Mouse (Mus musculus): Measurements from ENCODE around the gene Zfp683. TPM values are rescaled to one million over a fixed set of nuclear protein-coding genes. Genes with fewer than 3 reads are reported as not detected.
A peak's percentile ranks its signal among the peaks of the same experiment; 100 is the strongest.

Zfp683 gene
- polyA plus RNA-seq, 2 experiments = 0.03 TPM; not detected in 1

GRCm38 (mm10) chr4:134043041-134043440, 10.6 kb upstream of the Zfp683 start:
- TF ChIP-seq EP300 (IDR thresholded peaks at IDR 0.05; ENCODE audit: low read depth) (no peak), CTCF (IDR thresholded peaks at IDR 0.05; ENCODE audit: low read depth) (no peak)

DNA sequence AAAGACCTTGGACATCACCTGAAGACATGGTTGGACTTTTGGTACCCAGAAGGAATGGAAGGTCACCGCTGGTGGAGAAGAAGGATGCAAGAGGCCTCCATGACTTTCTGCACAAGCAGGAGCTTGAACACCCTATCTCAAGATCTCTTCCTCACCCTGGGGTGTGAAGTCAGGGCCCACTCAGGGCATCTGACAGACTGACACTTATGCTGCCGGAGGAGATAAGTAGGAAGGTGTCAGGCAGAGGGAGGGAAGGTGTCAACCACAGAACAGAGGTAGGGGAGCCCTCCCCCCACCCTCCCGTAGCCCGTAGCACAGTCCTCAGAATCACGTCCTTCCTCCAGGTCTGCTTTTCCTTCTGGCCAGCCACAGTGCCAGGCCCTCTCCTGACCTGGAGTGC, 6.0 kb upstream of the Zfp683 start:
- no peak for DNase-seq (ENCODE audit: low read depth in 3 of 3, low spot score in 3 of 3)
- H3K9me3 ChIP-seq (ENCODE audit: control insufficient read depth, low read length) = no peaks in the 10 kb centered on the region
- H3K4me1 ChIP-seq (replicated peaks; ENCODE audit: control insufficient read depth in 2 of 2, insufficient read depth in 2 of 2, low read length in 1 of 2) = no peaks in the 10 kb centered on the region
- WGBS (ENCODE audit: insufficient replicate concordance) = 27% methylated on average over 5 of the region's 5 CpGs
- H3K36me3 ChIP-seq (replicated peaks; ENCODE audit: control insufficient read depth, insufficient read depth, low read depth) = no peaks in the 10 kb centered on the region
- H3K27ac ChIP-seq = no peak overlapping the region
- no peaks in the 10 kb centered on the region for H3K27me3 ChIP-seq (ENCODE audit: control insufficient read depth, insufficient read depth, low read length)
- no peak overlapping the region for H3K4me3 ChIP-seq (ENCODE audit: insufficient read depth in 1 of 2, low read depth in 2 of 2, low read length in 2 of 2)
- no peak for ATAC-seq (ENCODE audit: insufficient read depth)
- TF ChIP-seq EP300 (IDR thresholded peaks at IDR 0.05; ENCODE audit: low read depth) (no peak), CTCF (IDR thresholded peaks at IDR 0.05; ENCODE audit: low read depth) (no peak)
- H3K9ac ChIP-seq (replicated peaks) = no peak overlapping the region
- H3K4me2 ChIP-seq (ENCODE audit: low read depth) = no peak overlapping the region

More at GRCm38 (mm10) chr4:134043041-134043440, 10.6 kb upstream of the Zfp683 start:
- Histone ChIP-seq H3K9ac (replicated peaks) (no peak overlapping the region), H3K4me1 (replicated peaks; ENCODE audit: control insufficient read depth in 2 of 2, insufficient read depth in 2 of 2, low read length in 1 of 2) (no peaks in the 10 kb centered on the region), H3K27me3 (ENCODE audit: control insufficient read depth, insufficient read depth, low read length) (no peaks in the 10 kb centered on the region), H3K4me3 (ENCODE audit: insufficient read depth in 1 of 2, low read depth in 2 of 2, low read length in 2 of 2) (no peak overlapping the region), H3K36me3 (replicated peaks; ENCODE audit: control insufficient read depth, insufficient read depth, low read depth) (no peaks in the 10 kb centered on the region), H3K4me2 (ENCODE audit: low read depth) (no peak overlapping the region), H3K9me3 (ENCODE audit: control insufficient read depth, low read length) (no peaks in the 10 kb centered on the region), H3K27ac (no peak overlapping the region)
- no peak for DNase-seq (ENCODE audit: low read depth in 3 of 3, low spot score in 3 of 3)
- ATAC-seq (ENCODE audit: insufficient read depth) = no peak
- WGBS (ENCODE audit: insufficient replicate concordance) = 18% methylated on average over 2 of the region's 2 CpGs

DNA sequence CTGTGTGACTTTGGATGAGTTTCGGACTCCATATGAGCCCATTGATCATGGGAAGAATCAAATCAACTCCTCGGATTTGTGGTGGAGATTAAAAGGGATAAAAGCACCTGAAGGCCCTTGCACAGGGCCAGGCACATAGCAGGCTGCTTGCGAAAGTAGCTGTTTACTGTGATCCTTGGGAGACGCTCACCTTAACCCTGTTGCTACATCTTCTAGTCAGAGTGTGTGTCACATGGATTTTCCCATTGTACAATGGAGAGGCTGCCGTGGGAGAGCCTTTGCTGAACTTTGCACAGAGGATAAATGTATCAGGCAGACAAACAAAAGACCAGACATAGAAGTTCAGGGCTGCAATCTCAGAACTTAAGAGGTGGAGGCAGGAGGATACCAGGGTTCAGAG, 1.7 kb upstream of the Zfp683 start:
- Histone ChIP-seq H3K9me3 (ENCODE audit: control insufficient read depth, low read length) (no peaks in the 10 kb centered on the region), H3K4me2 (ENCODE audit: low read depth) (no peak overlapping the region), H3K9ac (replicated peaks) (no peak overlapping the region), H3K4me1 (replicated peaks; ENCODE audit: control insufficient read depth in 2 of 2, insufficient read depth in 2 of 2, low read length in 1 of 2) (no peaks in the 10 kb centered on the region; a peak in 1 of 4 replicates), H3K27ac (no peak overlapping the region), H3K27me3 (ENCODE audit: control insufficient read depth, insufficient read depth, low read length) (no peaks in the 10 kb centered on the region), H3K36me3 (replicated peaks; ENCODE audit: control insufficient read depth, insufficient read depth, low read depth) (no peaks in the 10 kb centered on the region), H3K4me3 (ENCODE audit: insufficient read depth in 1 of 2, low read depth in 2 of 2, low read length in 2 of 2) (no peak overlapping the region)
- WGBS (ENCODE audit: insufficient replicate concordance) = 53% methylated on average over 5 of the region's 5 CpGs
- ATAC-seq (ENCODE audit: insufficient read depth) = no peak
- DNase-seq (ENCODE audit: low read depth in 3 of 3, low spot score in 3 of 3) = no peak
- TF ChIP-seq EP300 (IDR thresholded peaks at IDR 0.05; ENCODE audit: low read depth) (no peak), CTCF (IDR thresholded peaks at IDR 0.05; ENCODE audit: low read depth) (no peak)

GRCm38 (mm10) chr4:134052560-134052959, 1.1 kb upstream of the Zfp683 start:
- Histone ChIP-seq H3K9me3 (ENCODE audit: control insufficient read depth, low read length) (no peaks in the 10 kb centered on the region), H3K4me3 (ENCODE audit: insufficient read depth in 1 of 2, low read depth in 2 of 2, low read length in 2 of 2) (no peak overlapping the region), H3K9ac (replicated peaks) (no peak overlapping the region), H3K4me2 (ENCODE audit: low read depth) (no peak overlapping the region), H3K36me3 (replicated peaks; ENCODE audit: control insufficient read depth, insufficient read depth, low read depth) (no peaks in the 10 kb centered on the region), H3K27me3 (ENCODE audit: control insufficient read depth, insufficient read depth, low read length) (no peaks in the 10 kb centered on the region), H3K4me1 (replicated peaks; ENCODE audit: control insufficient read depth in 2 of 2, insufficient read depth in 2 of 2, low read length in 1 of 2) (no peaks in the 10 kb centered on the region; a peak in 1 of 4 replicates), H3K27ac (no peak overlapping the region)
- TF ChIP-seq CTCF (IDR thresholded peaks at IDR 0.05; ENCODE audit: low read depth) = no peak
- no peak for TF ChIP-seq EP300 (IDR thresholded peaks at IDR 0.05; ENCODE audit: low read depth)
- DNase-seq (ENCODE audit: low read depth in 3 of 3, low spot score in 3 of 3) (no peak), ATAC-seq (ENCODE audit: insufficient read depth) (no peak)
- 12% methylated on average over 8 of the region's 8 CpGs for WGBS (ENCODE audit: insufficient replicate concordance)

DNA sequence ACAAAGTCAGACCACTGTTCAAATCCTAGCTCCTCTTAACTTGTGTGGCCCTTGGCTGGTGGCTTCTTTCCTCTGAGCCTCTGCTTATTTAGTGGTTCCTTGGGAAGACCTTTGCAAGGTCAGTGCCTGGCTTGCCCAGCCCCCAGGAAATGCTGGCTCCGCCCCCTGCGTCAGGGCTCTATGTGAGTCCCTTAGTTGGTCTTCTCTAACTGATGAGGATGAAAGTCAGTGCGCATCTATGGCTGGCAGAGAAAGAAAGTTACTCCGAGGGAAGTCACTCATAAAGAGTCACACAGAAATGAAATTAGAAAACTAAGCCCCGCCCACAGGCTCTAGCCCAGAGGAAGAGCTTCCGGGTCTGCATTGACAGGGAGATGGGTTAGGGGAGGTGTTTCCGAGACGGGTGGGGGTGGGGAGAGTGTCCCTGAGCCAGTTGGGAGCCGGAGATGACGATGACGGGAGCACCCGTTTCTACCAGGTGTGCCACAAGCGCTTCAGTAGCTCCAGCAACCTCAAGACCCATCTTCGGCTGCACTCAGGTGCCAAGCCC, 4.6 kb downstream of the Zfp683 start:
- no peak for DNase-seq (ENCODE audit: low read depth in 3 of 3, low spot score in 3 of 3)
- TF ChIP-seq CTCF (IDR thresholded peaks at IDR 0.05; ENCODE audit: low read depth) (no peak), EP300 (IDR thresholded peaks at IDR 0.05; ENCODE audit: low read depth) (no peak)
- no peak for ATAC-seq (ENCODE audit: insufficient read depth)
- Histone ChIP-seq H3K27me3 (ENCODE audit: control insufficient read depth, insufficient read depth, low read length) (no peaks in the 10 kb centered on the region), H3K4me3 (ENCODE audit: insufficient read depth in 1 of 2, low read depth in 2 of 2, low read length in 2 of 2) (no peak overlapping the region), H3K27ac (no peak overlapping the region), H3K4me2 (ENCODE audit: low read depth) (peak overlapping the region; percentile 41), H3K36me3 (replicated peaks; ENCODE audit: control insufficient read depth, insufficient read depth, low read depth) (no peaks in the 10 kb centered on the region), H3K9ac (replicated peaks) (no peak overlapping the region), H3K4me1 (replicated peaks; ENCODE audit: control insufficient read depth in 2 of 2, insufficient read depth in 2 of 2, low read length in 1 of 2) (peaks cover 0 to 9% of the 10 kb centered on the region in 2 experiments; a peak in 3 of 4 replicates), H3K9me3 (ENCODE audit: control insufficient read depth, low read length) (no peaks in the 10 kb centered on the region)
- whole genome bisulfite sequencing (ENCODE audit: insufficient replicate concordance) = 15% methylated on average over 14 of the region's 14 CpGs

All from liver, embryonic 14.5 days (tissue).